Mouse (Mus musculus): Measurements from ENCODE around the gene Krtap5-4.
"Not testable (repeated sequence)": the region's sequence is repeated elsewhere in the genome, so short reads cannot be mapped to it uniquely, and the experiment has no call there.

Krtap5-4 gene

DNA sequence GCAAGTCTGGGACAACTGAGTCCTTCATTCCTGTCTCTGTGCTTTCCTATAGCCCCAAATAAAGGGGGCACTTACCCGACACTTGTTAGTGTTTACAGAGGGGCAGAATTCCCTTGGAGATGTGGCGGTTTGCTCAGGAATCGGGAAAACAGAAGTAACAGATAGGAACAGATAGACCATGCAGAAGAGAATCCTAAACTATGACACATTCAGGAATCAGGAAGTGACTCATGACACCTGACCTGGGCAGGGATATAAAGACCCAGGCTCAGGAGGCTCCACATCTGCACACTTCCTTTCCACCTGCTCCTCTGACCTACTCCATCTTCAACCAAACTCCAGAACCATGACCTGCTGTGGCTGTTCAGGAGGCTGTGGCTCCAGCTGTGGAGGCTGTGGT lies at the start of gene Krtap5-4:
TSS of gene Krtap5-4 (plus strand) at position 301 of the 400 bp plus-strand sequence.
- DNase-seq, result no peak

DNA sequence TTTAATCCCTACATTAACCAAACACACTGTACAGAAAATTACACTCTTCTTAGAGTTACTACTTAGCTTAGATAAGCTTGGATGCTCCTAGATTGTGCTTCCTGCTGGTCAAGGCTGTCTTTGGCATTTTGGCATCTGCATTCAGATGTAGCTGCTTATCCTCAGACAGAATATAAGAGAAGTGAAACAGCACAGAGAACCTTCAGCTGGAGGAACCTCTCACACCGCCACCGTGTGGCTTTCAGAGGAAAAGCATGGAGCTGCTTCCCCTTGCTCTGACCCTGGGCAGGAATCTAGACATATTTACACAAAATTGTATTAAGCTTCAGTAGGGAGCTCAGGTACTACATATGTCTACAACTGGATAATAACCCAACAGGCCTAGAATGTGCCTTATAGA lies 47.8 kb upstream of the Krtap5-4 start:
- DNase-seq, result peak; percentile 16

DNA sequence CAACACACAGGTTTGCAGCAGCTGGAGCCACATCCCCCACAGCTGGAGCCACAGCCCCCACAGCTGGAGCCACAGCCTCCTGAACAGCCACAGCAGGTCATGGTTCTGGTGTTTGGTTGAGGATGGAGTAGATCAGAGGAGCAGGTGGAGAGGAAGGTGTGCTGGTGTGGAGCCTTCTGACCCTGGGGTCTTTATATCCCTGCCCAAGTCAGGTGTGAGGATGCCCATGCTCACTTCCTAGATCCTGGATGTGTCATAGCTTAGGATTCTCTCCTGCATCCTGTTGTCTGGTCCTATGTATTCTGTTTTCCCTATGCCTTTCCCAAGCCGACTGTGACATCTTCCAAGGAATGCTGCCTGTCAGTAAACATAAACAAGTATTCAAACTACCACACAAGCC lies 45.1 kb upstream of the Krtap5-4 start, which contains the start of gene Gm2431:
TSS of gene Gm2431 (minus strand) at position 101 of the 400 bp plus-strand sequence.
- DNase-seq, result not testable (repeated sequence)

DNA sequence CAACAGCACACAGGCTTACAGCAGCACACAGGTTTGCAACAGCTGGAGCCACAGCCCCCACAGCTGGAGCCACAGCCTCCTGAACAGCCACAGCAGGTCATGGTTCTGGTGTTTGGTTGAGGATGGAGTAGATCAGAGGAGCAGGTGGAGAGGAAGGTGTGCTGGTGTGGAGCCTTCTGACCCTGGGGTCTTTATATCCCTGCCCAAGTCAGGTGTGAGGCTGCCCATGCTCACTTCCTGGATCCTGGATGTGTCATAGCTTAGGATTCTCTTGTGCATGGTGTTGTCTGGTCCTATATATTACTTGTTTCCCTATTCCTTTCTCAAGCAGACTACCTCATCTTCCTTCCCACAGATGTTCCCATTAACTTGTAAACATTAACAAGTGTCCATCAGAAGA lies 29.1 kb upstream of the Krtap5-4 start, which contains the start of gene Gm4559:
TSS of gene Gm4559 (minus strand) at position 101 of the 400 bp plus-strand sequence.
- not testable (repeated sequence) for DNase-seq

DNA sequence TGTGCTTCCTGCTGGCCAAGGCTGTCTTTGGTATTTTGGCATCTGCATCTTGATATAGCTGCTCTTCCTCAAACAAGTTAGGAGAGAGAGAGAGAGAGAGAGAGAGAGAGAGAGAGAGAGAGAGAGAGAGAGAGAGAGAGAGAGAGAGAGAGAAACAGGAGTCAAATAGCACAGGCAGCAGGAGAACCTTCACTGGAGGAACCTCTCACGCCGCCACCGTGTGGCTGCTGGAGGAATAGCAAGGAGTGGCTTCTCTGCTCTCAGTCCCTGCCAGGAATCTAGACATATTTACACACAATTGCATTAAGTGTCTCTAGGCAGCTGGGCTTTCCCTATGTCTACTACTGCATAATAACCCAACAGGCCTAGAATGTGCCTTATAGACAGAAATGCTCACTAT lies 25.2 kb upstream of the Krtap5-4 start:
- peak; percentile 47 for DNase-seq

DNA sequence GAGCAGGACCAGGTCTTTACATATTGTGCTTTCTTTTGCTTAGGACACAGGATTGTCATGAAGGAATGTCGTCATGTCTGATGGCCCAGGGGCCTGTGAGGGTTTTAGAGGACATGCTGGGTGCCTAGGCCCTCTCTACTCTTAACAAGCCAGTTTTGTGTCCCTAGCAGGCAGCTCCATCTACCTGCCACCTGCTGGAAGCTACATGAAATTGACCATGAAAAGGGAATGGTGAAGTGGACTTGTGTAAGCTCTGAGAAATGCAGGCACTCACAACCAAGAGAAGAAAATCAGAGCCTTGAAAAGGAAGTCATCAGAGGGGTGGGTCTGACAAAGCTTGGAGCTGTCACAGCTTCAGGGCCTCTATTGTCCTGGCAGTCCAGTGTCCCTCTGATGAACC lies 24.1 kb upstream of the Krtap5-4 start:
- not testable (repeated sequence) for DNase-seq

DNA sequence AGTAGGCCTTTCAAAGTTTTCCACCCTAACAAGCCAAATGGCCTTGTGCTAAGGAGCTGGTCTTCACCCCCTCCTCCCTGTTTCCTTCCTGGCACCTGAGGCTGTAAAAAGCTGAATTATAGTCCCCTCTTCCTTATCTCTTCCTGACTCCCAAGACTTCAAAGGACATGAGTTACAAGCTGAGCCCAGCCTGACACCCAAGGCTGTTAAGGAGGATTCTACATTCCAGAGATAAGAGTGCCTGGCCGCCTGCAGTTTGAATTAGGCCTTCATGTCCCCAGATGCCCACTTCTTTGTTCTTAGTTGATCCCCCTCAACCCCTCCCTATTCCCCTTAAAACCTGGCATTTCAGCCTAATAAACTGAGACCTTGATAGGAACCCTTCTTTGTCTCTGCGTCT lies 20.5 kb upstream of the Krtap5-4 start:
- peak; percentile 17 for DNase-seq

DNA sequence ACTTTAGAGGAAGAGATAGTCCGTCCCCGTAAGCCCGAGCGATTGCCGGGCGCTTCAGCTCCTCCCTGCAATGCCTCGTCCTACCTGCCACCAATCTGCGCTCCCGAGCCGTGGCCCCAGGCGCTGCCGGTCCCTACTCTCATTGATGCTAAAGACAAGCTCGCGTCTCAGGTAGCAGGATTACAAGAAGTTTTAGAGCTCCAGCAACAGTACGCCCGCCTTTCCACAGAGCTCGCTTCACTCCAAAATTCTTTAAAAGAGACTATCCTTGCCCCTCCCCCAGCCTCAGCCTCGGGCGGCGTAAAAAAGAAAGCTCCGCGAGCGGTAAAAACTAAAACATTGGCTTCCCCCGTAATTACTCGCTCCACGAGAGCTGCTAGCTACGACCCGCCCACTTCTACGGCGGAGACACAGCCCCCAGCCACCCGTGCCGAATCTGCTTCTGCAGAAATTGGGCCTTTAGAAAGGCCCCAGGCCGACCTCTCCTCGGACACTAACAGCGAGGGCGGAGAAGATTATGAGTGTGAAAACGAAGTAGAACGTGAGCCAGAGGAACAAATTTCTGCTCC lies 19.2 kb upstream of the Krtap5-4 start:
- DNase-seq, result peak; percentile 56

DNA sequence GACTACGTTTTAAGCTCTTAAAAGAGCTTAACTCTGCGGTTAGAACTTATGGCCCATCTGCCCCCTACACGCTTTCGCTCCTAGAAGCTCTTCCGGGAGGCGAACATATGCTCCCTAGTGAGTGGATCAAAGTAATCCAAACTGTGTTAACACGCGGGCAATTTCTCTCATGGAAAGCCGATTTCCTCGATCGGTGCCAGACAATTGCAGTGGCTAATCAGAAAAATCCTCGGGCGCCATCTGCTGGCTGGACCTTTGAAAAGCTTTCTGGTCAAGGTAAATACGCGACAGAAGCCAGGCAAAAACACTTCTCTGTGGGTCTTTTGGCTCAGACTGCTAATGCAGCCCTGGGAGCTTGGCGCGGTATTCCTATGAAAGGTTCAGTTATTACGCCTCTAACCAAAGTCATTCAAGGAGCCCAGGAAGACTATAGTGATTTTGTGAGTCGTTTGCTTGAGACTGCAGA lies 18.7 kb upstream of the Krtap5-4 start:
- peak; percentile 95 for DNase-seq

DNA sequence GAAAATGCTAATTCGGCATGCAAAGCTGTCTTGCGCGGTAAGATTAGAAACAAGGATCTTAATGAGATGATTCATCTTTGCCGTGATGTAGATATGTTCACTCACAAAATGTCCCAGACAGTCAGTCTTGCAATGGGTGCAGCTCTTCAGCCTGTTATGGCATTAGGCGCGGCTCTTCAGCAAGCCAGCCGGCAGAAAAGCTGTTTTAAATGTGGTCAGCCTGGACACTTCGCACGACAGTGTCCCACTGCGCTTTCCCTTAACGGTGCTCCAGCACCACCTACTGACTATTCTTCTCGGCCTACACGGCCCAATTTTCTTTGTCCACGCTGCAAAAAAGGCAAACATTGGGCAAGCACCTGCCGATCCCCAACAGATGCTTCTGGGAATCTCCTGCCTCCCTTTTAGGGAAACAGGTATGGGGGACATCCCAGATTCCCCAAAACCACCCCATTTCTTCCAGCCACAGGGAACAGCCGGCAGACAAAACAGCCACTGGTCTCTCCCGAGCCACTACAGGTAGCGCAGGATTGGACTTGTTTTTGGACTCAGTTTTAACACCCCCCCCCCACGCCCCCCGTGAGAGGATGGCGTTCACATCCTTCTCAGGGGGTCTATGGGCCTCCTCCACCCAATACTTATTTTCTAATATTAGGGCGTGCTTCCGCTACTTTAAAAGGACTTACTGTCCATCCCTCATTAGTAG lies 18.1 kb upstream of the Krtap5-4 start:
- DNase-seq, result peak; percentile 50

DNA sequence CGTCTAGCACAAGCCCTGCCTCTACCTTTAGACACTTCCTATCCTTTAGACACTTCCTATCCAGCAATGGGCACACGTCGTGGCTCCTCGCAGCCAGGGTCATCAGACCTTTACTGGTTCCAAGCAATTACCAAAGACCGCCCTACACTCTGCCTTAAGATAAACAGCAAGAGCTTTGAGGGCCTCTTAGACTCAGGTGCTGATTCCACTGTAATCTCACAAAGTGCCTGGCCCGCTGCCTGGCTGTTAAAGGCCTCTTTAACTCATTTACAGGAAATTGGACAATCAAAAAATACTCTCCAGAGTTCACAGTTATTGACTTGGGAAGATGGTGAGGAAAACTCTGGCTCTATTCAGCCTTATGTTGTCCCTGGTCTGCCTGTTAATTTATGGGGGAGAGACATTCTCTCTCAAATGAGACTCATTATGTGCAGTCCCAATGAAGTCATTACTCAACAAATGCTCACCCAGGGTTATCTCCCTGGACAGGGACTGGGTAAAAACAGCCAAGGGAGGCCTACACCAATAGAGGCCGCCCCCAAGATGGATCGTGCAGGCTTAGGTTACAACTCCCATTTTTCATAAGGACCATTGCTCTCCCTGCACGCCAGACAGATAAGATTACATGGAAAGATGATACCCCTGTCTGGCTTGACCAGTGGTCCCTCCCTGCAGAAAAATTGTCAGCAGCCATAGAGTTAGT lies 17.3 kb upstream of the Krtap5-4 start:
- DNase-seq, result not testable (repeated sequence)

DNA sequence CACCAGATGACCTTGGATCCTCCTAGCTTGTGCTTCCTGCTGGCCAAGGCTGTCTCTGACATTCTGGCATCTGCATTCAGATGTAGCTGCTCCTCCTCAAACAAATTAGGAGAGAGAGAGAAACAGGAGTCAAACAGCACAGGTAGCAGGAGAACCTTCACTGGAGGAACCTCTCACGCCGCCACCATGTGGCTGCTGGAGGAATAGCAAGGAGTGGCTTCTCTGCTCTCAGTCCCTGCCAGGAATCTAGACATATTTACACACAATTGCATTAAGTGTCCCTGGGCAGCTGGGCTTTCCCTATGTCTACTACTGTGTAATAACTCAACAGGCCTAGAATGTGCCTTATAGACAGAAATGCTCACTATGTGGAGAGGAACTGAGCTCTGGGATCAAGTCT lies 9.5 kb upstream of the Krtap5-4 start:
- DNase-seq, result peak; percentile 22

DNA sequence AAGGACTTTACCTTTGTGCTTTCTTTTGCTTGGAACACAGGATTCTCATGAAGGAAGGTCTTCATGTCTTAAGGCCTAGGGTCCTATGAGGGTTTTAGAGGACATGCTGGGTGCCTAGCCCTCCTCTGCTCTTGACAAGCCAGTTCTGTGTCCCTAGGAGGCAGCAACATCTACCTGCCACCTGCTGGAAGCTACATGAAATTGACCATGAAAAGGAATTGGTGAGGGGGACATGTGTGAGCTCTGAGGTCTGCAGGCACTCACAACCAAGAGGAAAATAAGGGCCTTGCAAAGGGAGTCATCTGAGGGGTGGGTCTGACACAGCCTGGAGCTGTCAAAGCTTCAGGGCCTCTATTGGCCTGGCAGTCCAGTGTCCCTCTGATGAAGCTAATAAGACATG lies 7.9 kb upstream of the Krtap5-4 start:
- no peak for DNase-seq

DNA sequence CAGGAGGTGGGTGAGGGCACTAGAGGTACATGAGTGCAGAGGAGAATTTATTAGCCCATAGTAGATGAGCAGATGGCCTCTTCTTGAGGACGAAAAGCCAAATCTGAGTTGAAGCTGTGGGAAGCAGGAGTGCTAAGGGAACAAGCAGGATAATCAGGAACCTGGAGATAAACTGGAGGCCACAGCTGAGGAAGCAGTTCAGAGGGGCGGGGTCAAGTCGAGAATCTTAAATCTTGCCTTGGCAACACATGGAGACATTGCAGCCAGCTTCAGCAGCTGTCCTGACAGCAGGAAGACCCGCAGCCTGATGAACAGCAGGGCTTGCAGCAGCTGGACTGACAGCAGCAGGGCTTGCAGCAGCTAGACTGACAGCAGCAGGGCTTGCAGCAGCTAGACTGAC lies 7.2 kb upstream of the Krtap5-4 start:
- DNase-seq, result not testable (repeated sequence)

DNA sequence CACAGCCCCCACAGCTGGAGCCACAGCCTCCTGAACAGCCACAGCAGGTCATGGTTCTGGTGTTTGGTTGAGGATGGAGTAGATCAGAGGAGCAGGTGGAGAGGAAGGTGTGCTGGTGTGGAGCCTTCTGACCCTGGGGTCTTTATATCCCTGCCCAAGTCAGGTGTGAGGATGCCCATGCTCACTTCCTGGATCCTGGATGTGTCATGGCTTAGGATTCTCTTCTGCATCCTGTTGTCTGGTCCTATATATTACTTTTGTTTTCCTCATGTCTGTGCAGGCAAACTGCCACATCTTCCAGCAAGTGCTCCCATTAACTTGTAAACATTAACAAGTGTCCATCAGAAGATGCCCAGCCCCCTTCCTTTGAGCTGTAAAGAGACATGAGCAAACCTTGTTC lies 6.3 kb upstream of the Krtap5-4 start, which contains the start of gene Krtap5-1:
TSS of gene Krtap5-1 (minus strand) at position 101 of the 400 bp plus-strand sequence.
- not testable (repeated sequence) for DNase-seq

DNA sequence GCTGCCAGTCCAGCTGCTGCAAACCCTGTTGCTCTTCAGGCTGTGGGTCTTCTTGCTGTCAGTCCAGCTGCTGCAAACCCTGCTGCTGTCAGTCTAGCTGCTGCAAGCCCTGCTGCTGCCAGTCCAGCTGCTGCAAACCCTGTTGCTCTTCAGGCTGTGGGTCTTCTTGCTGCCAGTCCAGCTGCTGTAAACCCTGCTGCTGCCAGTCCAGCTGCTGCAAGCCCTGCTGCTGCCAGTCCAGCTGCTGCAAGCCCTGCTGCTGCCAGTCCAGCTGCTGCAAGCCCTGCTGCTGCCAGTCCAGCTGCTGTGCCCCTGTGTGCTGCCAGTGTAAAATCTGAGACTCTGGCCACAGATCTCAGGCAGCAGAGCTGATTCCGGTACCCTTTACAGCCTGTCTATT lies 580 bp downstream of the Krtap5-4 start:
- DNase-seq, result not testable (repeated sequence)

DNA sequence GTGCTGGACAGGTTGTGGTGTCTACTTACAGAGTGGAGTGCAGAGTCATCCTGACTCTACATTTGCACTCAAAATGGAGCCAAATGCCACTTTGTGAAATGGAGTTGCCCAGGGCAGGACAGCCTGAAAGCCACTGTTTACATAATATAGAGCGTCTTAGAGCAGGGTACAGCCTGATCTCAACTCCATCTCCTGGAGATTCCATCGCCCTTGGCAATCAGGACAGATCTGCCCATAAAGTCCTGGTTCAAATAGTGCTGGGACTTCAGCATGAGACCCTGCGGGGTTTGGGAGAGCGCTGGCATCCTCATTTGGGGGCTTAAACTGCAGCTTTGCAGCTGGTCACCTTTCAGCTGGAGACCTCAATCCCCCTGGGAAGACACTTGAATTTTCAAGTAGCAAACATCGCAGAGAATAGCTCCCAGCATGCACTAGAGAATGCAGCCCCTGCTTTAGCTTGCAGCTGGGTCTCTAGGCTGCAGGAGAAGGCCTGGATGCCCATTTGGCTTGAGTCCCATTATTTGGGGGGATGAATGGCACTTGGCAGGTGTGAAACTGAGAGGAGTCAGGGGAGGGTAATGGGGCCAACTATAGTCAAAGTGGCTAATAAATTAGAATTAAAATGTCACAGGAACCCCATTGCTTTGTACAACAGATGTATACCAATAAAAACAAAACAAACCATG lies 11.4 kb downstream of the Krtap5-4 start:
- DNase-seq, result no peak

DNA sequence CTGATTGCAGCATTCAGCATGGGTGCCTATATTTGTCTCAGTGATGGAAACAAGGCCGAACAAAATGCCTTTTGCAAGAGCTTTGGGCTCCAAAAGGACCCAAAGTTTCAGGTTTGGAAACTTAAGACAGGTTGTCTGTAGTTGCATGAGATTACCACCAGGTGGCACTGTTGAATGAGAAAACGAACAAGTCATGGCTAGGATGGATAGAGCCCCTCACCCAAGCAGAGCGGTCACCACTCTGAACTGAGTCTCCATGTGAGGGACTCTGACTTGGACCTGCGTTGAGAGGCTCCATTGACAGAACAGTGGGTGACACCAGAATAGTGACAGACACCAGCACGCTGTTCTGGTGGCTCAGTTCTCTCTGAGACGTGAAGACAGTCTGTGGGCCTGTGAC lies 13.2 kb downstream of the Krtap5-4 start:
- peak; percentile 35 for DNase-seq

DNA sequence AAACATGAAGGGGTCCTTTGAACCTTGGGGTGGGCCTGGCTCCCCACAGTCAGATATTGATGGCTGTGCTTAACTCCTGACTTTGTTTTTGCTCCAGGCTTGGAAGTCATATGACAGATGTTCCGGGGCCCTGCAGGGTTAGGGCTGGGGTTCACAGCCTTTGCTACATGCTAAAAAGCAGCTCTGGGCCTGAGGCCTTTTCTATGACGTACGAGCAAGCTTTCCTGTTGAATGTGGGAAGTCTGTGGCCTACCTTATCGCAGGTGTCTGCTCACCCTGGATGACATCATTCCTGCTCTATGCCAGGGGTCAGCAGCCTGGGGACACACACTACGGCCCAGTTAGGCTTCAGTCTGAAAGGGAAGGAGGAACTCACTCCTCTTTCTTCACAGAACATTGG lies 13.9 kb downstream of the Krtap5-4 start:
- no peak for DNase-seq

DNA sequence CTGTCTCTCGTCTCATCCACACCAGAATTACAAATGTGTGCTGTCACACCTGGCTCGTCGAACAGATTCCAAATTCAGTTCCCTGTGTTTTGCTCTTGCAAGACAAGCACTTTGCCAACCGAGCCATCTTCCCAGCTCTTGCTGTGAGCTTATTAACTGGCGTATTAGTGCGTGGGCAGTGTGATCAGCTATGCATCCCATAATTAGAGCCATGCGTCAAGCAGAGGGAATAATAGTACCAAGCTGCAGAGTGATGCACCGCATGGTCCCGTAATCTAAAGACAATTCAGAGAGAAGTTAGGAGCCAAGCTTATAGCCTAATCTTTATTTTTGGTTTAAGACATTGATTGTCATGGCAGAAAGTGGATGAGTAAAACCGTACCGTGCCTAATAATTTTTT lies 15.8 kb downstream of the Krtap5-4 start:
- DNase-seq, result no peak

DNA sequence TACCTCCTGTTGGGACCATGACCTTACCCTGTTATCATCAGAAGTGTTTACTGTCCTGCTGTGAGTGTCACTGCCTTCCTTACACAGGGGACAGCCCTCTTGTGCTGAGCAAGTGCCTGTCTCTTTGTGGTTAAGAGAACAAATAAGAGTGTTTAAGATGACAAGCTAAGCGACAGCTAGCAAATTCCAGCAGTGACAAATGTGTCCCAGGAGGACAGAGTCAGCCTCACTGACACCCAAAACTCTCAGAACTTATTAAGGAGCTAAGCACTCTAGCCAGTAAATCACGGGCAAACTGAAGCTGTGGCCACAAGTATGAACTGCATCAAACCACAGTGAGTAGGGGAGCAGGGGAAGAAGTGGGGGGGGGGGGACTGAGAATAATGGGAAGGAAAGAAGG lies 17.6 kb downstream of the Krtap5-4 start:
- peak; percentile 28 for DNase-seq

DNA sequence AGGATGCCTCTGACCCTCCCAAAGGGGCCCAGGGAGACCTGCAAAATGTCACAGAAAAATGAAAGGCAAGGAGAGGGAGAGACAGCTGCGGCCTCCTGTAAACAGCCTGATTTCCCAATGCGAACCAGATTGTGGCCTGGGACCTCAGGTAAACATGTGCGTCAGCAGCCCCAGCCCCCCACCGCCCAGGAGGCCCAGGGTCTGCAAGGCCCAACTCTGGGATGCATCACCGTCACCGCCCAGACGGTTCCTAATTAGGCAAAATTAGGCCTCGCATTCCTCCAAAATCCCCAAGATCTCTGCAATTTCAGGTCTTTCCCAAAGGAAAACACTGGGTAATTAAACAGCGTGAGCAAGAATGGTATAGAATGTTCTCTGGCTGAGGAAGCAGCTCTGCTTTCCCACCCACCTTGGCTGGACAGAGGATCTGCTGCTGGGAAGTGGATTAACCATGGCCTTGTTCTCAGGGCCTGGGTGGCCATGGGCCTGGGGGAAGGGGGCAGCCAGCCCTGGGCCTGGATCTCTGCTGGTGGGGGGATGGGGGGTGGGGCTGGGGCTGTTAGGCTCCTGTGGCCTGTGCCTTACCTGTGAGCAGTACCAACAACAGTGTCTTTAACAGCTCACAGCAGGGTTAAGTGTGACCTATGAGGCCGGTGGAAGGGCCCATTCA lies 18.4 kb downstream of the Krtap5-4 start:
- DNase-seq, result not testable (repeated sequence)

Data from kidney, adult 9 months (tissue).